Mouse (Mus musculus): ENCODE results near the gene Zic4.

The Zic4 gene

GRCm38 (mm10) chr9:91377036-91377872 is 15.0 kb downstream of the Zic4 start:
- in situ Hi-C loops (cut with MboI; ENCODE audit: low pct_unique_long_range_greater_than_20kb in 1 of 2, low sequenced_read_pairs in 2 of 2, unreplicated experiment in 1 of 2), result loop anchor here in 1 of 2 experiments (25.0 kb wide), 1 partner anchor 1465 kb away; the partner anchor contains the start of gene Rasgrf1

DNA sequence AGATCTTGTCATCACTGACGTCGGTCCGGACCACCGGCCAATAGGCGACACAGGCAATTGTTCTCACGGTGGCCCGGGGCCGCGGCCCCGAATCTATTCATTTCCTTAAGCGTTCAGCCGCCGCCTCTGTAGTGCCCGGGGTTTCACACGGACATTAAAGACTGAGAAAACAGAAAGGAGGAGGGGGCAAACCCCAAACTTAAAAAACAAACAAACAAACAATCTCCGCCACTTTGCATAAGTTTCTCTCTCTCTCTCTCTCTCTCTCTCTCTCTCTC is 15.6 kb downstream of the Zic4 start:
- in situ Hi-C loops (cut with MboI; ENCODE audit: low pct_unique_long_range_greater_than_20kb in 1 of 2, low sequenced_read_pairs in 2 of 2, unreplicated experiment in 1 of 2), result loop anchor here in 1 of 2 experiments (25.0 kb wide), 1 partner anchor 1466 kb away; the partner anchor contains the start of gene Rasgrf1

DNA sequence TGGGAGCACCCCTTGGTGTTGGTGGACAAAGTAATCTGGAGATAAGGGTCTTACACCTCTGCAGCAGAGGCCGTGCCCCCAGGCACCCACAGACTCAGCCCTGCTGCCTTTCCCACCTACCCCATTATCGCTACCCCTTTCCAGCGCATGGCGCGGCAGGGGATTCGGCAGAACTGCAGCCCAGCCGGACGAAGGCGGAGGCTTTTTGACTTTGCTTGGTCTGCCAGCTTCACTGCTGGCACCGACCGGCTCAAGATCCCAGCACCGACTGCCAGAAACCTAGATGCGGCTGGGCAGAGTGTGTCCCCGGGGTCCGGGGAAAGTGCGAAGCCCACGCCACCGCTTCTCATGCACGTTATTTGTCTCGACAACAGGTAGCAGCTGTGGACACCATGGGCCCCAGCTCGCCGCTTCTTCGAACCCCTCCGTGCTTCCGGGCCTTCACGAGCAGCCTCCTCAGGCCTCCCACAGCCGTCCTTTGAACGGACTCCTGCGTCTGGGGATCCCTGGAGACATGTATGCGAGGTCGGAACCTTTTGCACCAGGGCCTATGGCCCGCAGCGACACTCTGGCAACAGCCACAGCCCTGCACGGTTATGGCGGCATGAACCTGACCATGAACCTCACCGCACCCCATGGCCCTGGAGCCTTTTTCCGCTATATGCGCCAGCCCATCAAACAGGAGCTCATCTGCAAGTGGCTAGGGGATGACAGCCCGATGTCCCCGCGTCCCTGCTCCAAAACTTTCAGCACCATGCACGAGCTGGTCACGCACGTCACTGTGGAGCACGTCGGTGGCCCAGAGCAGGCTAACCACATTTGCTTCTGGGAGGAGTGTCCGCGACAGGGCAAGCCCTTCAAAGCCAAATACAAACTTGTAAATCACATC is 16.4 kb downstream of the Zic4 start:
- in situ Hi-C loops (cut with MboI; ENCODE audit: low pct_unique_long_range_greater_than_20kb in 1 of 2, low sequenced_read_pairs in 2 of 2, unreplicated experiment in 1 of 2), result loop anchor here in 1 of 2 experiments (25.0 kb wide), 1 partner anchor 1466 kb away; the partner anchor contains the start of gene Rasgrf1

GRCm38 (mm10) chr9:91379300-91379635 is 17.1 kb downstream of the Zic4 start:
- in situ Hi-C loops (cut with MboI; ENCODE audit: low pct_unique_long_range_greater_than_20kb in 1 of 2, low sequenced_read_pairs in 2 of 2, unreplicated experiment in 1 of 2), result loop anchor here in 1 of 2 experiments (25.0 kb wide), 1 partner anchor 1467 kb away; the partner anchor contains the start of gene Rasgrf1

GRCm38 (mm10) chr9:91379781-91380457 is 17.7 kb downstream of the Zic4 start:
- in situ Hi-C loops (cut with MboI; ENCODE audit: low pct_unique_long_range_greater_than_20kb in 1 of 2, low sequenced_read_pairs in 2 of 2, unreplicated experiment in 1 of 2), result loop anchor here in 1 of 2 experiments (25.0 kb wide), 1 partner anchor 1468 kb away; the partner anchor contains the start of gene Rasgrf1

- in situ Hi-C loops (cut with MboI; ENCODE audit: low pct_unique_long_range_greater_than_20kb in 1 of 2, low sequenced_read_pairs in 2 of 2, unreplicated experiment in 1 of 2), result loop anchor here in 1 of 2 experiments (25.0 kb wide), 1 partner anchor 1468 kb away; the partner anchor contains the start of gene Rasgrf1
Observed at GRCm38 (mm10) chr9:91380458-91380914, 18.3 kb downstream of the Zic4 start.

GRCm38 (mm10) chr9:91381284-91382110 is 19.3 kb downstream of the Zic4 start:
- in situ Hi-C loops (cut with MboI; ENCODE audit: low pct_unique_long_range_greater_than_20kb in 1 of 2, low sequenced_read_pairs in 2 of 2, unreplicated experiment in 1 of 2), result loop anchor here in 1 of 2 experiments (25.0 kb wide), 1 partner anchor 1469 kb away; the partner anchor contains the start of gene Rasgrf1

DNA sequence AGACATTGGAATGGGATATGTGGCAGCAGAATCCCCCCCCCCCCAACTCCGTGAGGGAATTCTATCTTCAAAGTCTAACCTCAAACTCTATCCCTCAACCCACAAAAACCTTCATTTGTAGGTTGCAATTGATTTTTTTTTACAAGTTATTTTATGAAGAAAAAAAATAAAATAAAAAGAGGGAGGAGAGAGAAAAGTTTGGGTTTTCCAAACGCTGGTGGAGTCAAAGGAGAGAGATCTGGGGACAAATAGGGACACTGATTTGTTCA is 19.8 kb downstream of the Zic4 start:
- in situ Hi-C loops (cut with MboI; ENCODE audit: low pct_unique_long_range_greater_than_20kb in 1 of 2, low sequenced_read_pairs in 2 of 2, unreplicated experiment in 1 of 2), result loop anchor here in 1 of 2 experiments (25.0 kb wide), 1 partner anchor 1470 kb away; the partner anchor contains the start of gene Rasgrf1

- in situ Hi-C loops (cut with MboI; ENCODE audit: low pct_unique_long_range_greater_than_20kb in 1 of 2, low sequenced_read_pairs in 2 of 2, unreplicated experiment in 1 of 2), result loop anchor here in 1 of 2 experiments (25.0 kb wide), 1 partner anchor 1470 kb away; the partner anchor contains the start of gene Rasgrf1
Observed at GRCm38 (mm10) chr9:91382471-91383255, 20.4 kb downstream of the Zic4 start.

DNA sequence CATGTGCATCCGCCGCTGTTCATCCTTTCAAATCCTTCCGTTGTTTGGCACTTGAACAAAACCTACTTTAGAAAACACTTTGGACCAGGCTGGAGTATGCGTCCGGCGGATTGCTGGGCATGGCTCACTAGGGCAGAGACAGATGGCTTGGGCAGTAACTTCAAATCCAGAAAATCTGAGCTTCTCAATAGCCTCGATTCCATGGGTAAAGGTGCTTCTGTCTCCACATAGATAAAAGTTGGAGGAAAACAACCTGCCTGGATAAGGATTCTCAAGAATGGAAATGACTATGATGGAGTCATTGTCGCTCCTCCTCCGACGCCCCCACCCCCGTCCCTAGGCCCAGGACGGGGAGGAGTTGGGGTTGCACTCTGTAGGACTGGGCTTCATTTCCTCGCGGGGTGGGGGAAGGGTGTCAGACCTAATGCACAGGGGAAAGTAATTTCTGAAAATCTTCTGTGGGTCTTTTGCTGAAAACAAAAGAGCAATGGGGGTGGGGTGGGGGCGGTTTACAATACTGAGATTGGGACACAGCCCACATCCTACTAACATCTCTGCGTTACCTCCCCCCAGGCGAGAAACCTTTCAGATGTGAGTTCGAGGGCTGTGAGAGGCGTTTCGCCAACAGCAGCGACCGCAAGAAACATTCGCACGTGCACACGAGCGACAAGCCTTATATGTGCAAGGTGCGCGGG is 21.4 kb downstream of the Zic4 start:
- in situ Hi-C loops (cut with MboI; ENCODE audit: low pct_unique_long_range_greater_than_20kb in 1 of 2, low sequenced_read_pairs in 2 of 2, unreplicated experiment in 1 of 2), result loop anchor here in 1 of 2 experiments (25.0 kb wide), 1 partner anchor 1471 kb away; the partner anchor contains the start of gene Rasgrf1

DNA sequence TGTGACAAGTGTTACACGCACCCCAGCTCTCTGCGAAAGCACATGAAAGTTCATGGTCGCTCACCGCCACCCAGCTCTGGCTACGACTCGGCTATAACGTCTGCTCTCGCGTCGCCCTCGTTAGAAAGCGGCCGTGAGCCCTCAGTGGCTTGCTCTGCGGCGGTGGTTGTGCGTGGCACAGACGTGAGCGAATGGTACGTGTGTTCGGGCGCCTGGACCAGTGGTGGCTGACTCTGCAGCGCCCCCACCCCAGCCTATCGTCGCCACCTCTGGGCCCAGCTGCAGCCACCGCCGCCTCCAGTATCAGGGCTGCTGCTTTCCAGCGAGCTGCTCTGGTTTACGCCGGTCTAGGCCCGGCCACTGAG is 21.9 kb downstream of the Zic4 start:
- in situ Hi-C loops (cut with MboI; ENCODE audit: low pct_unique_long_range_greater_than_20kb in 1 of 2, low sequenced_read_pairs in 2 of 2, unreplicated experiment in 1 of 2), result loop anchor here in 1 of 2 experiments (25.0 kb wide), 1 partner anchor 1472 kb away; the partner anchor contains the start of gene Rasgrf1

DNA sequence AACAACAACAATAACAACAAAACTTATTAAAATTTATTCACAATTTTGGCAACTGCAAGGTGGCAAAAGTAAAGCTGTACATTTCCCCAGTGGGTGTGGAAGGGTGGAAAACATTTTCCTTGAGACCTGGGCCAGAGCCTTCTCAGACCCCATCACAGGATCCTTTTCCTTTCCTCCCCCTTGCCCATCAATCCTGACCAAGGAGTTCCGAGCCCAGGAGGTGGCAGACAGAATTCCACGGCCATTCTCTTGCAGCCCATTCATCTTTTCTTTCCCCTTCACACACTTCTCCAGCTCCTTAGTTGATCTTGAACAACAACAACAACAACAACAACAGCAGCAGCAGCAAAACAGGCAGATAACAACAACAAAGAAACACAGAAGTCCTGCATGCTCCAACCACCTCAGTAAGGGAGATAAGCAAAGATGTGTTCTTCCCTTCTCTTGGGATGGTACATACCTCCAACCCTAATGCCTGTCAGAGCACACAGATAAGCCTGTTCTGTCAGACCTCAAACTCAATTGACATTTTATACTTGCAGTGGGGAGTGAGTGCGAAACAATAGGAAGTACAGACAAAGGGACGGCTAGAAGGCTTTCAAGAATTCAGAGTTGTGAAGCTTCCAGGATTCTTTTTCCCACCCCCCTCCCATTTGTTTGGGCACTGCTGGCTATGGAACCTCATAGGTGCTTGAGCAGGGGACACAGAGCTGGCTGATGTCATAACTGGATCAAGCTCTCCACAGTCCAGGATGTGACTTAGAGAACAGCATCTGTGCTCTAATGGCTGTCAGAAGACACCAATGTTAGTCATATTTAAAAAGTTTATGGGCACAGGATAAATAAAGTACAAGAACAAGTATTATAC is 22.7 kb downstream of the Zic4 start:
- in situ Hi-C loops (cut with MboI; ENCODE audit: low pct_unique_long_range_greater_than_20kb in 1 of 2, low sequenced_read_pairs in 2 of 2, unreplicated experiment in 1 of 2), result loop anchor here in 1 of 2 experiments (25.0 kb wide), 1 partner anchor 1473 kb away; the partner anchor contains the start of gene Rasgrf1

DNA sequence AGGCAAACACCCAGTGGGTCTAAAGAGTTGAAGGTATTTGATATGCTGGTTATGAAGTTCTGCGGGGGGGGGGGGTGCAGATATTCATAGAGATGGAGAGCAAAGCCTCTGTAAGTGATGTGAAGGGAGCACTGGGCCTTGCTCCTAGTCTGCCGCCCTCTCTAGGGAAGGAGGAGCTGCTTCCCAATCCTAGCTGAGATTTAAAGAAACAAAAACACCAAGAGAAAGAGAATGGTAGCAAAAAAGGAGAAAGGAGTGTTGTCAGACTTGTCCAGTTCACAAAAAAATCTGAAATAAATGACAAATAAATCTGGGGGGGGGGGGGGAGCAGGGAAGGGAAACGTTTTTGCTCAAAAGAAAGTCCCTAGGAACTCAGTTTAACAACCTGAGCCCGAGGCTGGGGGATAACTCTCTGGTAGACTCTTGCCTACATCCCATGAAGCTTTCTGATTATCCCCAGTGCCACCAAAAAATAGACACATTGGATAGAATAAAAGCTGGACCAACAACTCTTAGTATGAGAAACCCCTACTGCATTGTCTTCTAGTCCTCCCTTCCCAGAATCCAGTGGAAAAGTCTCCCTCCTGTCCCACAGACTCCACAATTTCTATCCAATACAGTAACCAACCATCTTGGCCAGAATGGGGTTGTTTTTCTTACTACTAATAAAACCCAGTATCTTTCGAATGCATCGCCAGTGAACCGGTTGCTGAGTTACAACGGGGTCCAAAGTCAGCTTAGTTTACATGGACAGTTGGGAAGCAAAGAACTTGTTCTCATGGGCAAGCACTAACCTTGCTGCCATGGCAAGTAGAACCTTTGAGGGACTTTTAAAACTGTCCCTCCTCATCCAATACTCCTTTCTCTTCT is 23.6 kb downstream of the Zic4 start:
- in situ Hi-C loops (cut with MboI; ENCODE audit: low pct_unique_long_range_greater_than_20kb in 1 of 2, low sequenced_read_pairs in 2 of 2, unreplicated experiment in 1 of 2), result loop anchor here in 1 of 2 experiments (25.0 kb wide), 1 partner anchor 1473 kb away; the partner anchor contains the start of gene Rasgrf1

DNA sequence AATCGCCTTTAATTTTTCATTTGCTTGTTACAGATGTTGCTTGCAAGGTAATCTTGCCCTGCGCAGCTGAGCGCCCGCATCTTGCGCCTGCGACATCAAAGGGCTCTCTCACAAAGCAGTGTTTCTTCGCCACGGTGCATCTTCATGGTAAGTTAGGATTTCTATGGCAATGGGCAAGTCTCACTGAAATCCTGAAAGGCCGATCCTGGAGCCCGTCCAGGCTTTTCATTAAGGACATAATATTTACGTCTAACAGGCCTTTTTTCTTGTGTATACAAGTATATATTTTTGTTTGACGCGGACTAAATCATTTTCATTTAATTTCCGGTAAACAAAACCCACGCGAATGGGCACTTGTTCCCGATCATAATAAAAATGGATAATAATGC is 24.3 kb downstream of the Zic4 start:
- in situ Hi-C loops (cut with MboI; ENCODE audit: low pct_unique_long_range_greater_than_20kb in 1 of 2, low sequenced_read_pairs in 2 of 2, unreplicated experiment in 1 of 2), result loop anchor here in 1 of 2 experiments (25.0 kb wide), 1 partner anchor 1474 kb away; the partner anchor contains the start of gene Rasgrf1

All from mouse embryonic stem cell (cell line).